Mouse (Mus musculus) intestine, embryonic 16.5 days (tissue): ENCODE data around the gene Cenpx. TPM values are rescaled to one million over a fixed set of nuclear protein-coding genes. Genes with fewer than 3 reads are reported as not detected.
"Not testable (repeated sequence)": the region's sequence is repeated elsewhere in the genome, so short reads cannot be mapped to it uniquely, and the experiment has no call there.

Experiments
- ATAC-seq: fragments of 200-750 bp; cut with Nextera tagmentation; 2 replicates; pipeline ENCODE4 v1.8.0; 2017; ENCODE audit warnings: moderate TSS enrichment, moderate library complexity
- H3K27ac ChIP-seq: fragments of 300-500 bp; sonication (generic); 2 replicates; pipeline ENCODE4 v1.5.1; 2014; ENCODE audit warnings: mild to moderate bottlenecking, low read length
- H3K27me3 ChIP-seq: fragments of 300-500 bp; sonication (generic); replicated peaks from 2 replicates; pipeline ENCODE4 v1.6.1; 2014; ENCODE audit warnings: low read length, control low read depth, mixed read lengths; ENCODE audit not compliant: control insufficient read depth, insufficient read depth
- H3K36me3 ChIP-seq: fragments of 300-500 bp; sonication (generic); 2 replicates; pipeline ENCODE4 v1.6.1; 2014; ENCODE audit warnings: low read length, control low read depth; ENCODE audit not compliant: control insufficient read depth, insufficient read depth
- H3K4me1 ChIP-seq: fragments of 300-500 bp; sonication (generic); 2 replicates; pipeline ENCODE4 v1.6.1; 2014; ENCODE audit warnings: low read length, control low read depth, mixed read lengths; ENCODE audit not compliant: control insufficient read depth, insufficient read depth
- H3K4me2 ChIP-seq: fragments of 300-500 bp; sonication (generic); 2 replicates; pipeline ENCODE4 v1.6.1; 2014; ENCODE audit warnings: low read depth, low read length, control low read depth
- H3K4me3 ChIP-seq: fragments of 300-500 bp; sonication (generic); 2 replicates; pipeline ENCODE4 v1.5.1; 2014; ENCODE audit warnings: mild to moderate bottlenecking, low read length
- H3K9ac ChIP-seq: fragments of 300-500 bp; sonication (generic); 2 replicates; pipeline ENCODE4 v1.6.1; 2014; ENCODE audit warnings: low read depth, low read length
- H3K9me3 ChIP-seq: fragments of 300-500 bp; sonication (generic); 2 replicates; pipeline ENCODE4 v1.6.1; 2016; ENCODE audit warnings: low read length, control low read depth; ENCODE audit not compliant: control insufficient read depth
- WGBS: fragments of 180-500 bp; shearing (Covaris S2); extraction: QIAGEN DNeasy Blood & Tissue Kit; methylation state at CpG from one replicate; pipeline ENCODE4 v1.1.7; 2014; 5-methylcytosine and 5-hydroxymethylcytosine counted together
- polyA plus RNA-seq: library from polyadenylated mRNA; unstranded; fragments of >200 nt; fragmentation: Nextera tagmentation; extraction: Ambion mirVana; gene quantifications from 2 replicates; pipeline ENCODE4 v1.2.1, GENCODE M21; 2015

The Cenpx gene
- polyA plus RNA-seq, 1 experiment from 2014 or later: 174 TPM

DNA sequence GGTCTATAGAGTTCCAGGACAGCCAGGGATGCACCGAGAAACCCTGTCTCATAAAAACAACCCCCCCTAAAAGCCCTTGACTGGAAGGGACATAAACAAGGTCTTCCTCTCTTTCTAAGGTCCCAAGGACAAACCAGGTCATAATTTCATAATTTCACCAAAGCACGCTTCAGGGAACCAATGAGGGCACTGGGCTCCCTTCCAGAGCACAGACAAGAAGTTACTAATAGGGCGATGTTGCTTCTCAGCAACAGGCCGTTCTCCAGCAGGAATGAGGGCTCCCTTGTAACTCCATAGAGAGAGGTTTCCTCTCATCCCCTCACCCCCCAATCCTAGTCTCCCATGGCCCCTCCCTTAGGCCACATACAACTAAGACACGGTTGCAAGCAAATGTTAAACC, 27.4 kb upstream of the Cenpx start:
- H3K4me1 ChIP-seq: 0 out of 2 replicates have a peak, but pooled peaks cover 2% of the 10 kb centered on the region
- H3K27ac ChIP-seq: no peak overlapping the region
- no peaks in the 10 kb centered on the region for H3K36me3 ChIP-seq
- H3K4me3 ChIP-seq: no peak overlapping the region
- 86% methylated on average over 5 of the region's 5 CpGs for WGBS
- H3K9ac ChIP-seq: no peak overlapping the region
- no peaks in the 10 kb centered on the region for H3K27me3 ChIP-seq
- no peaks in the 10 kb centered on the region for H3K9me3 ChIP-seq
- ATAC-seq: no peak
- H3K4me2 ChIP-seq: no peak overlapping the region

DNA sequence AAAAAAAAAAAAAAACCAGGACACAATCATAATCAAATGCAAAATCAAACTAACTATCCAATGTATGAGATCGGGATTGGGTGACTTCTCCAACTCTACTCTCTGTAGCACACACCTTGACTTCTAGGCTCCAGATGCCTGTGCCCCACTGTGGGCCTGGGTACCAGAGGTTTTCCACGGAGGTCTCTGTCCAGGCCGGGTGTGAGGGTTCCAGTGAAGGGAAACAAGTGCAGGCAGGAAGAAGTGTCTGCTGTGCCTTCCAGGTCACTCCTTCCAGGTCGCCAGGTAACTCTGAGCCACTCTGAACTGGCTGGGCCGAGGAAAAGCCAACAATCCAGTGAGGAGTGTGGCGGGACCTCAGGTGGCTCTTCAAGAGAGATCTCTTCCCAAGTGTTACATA, 22.9 kb upstream of the Cenpx start:
- Histone ChIP-seq H3K4me2 (no peak overlapping the region), H3K27ac (no peak overlapping the region), H3K36me3 (no peaks in the 10 kb centered on the region), H3K4me1 (no peaks in the 10 kb centered on the region), H3K27me3 (no peaks in the 10 kb centered on the region), H3K9ac (no peak overlapping the region), H3K9me3 (no peaks in the 10 kb centered on the region), H3K4me3 (no peak overlapping the region)
- no peak for ATAC-seq
- 77% methylated on average over 6 of the region's 6 CpGs for WGBS

- Histone ChIP-seq H3K9me3 (no peaks in the 10 kb centered on the region), H3K27ac (no peak overlapping the region)
Measured at GRCm38 (mm10) chr11:120733521-120733920, 20.0 kb upstream of the Cenpx start.

GRCm38 (mm10) chr11:120731858-120732680, 18.5 kb upstream of the Cenpx start, which contains the start of gene Cbr2:
TSS of gene Cbr2 (minus strand) at chr11:120732114.
- Histone ChIP-seq H3K9ac (no peak within 1 kb of the TSS), H3K27ac (no peak within 1 kb of the TSS), H3K27me3 (no peaks in the 10 kb centered on the region), H3K4me3 (no peak within 1 kb of the TSS), H3K36me3 (no peaks in the 10 kb centered on the region), H3K4me2 (no peak within 1 kb of the TSS), H3K4me1 (no peaks in the 10 kb centered on the region), H3K9me3 (no peaks in the 10 kb centered on the region)
- ATAC-seq: no peak
- WGBS: 72% methylated on average over 12 of the region's 12 CpGs

More at GRCm38 (mm10) chr11:120733521-120733920, 20.0 kb upstream of the Cenpx start:
- Histone ChIP-seq H3K4me1 (no peaks in the 10 kb centered on the region), H3K36me3 (no peaks in the 10 kb centered on the region), H3K4me3 (no peak overlapping the region), H3K27me3 (no peaks in the 10 kb centered on the region), H3K4me2 (no peak overlapping the region), H3K9ac (no peak overlapping the region)
- ATAC-seq: no peak
- WGBS: 51% methylated on average over 6 of the region's 6 CpGs

GRCm38 (mm10) chr11:120731395-120731794, 17.9 kb upstream of the Cenpx start:
- ATAC-seq: no peak
- Histone ChIP-seq H3K4me3 (no peak overlapping the region), H3K36me3 (no peaks in the 10 kb centered on the region), H3K4me2 (no peak overlapping the region), H3K9ac (no peak overlapping the region), H3K4me1 (peaks cover 5% of the 10 kb centered on the region), H3K27ac (no peak overlapping the region), H3K9me3 (no peaks in the 10 kb centered on the region), H3K27me3 (no peaks in the 10 kb centered on the region)
- 89% methylated on average over 1 of the region's 1 CpGs for WGBS

GRCm38 (mm10) chr11:120730331-120730870, 16.9 kb upstream of the Cenpx start:
- ATAC-seq: no peak
- H3K27ac ChIP-seq: no peak overlapping the region
- H3K4me2 ChIP-seq: no peak overlapping the region
- H3K27me3 ChIP-seq: no peaks in the 10 kb centered on the region
- H3K36me3 ChIP-seq: 0 out of 2 replicates have a peak, but pooled peaks cover 3% of the 10 kb centered on the region
- WGBS: 88% methylated on average over 10 of the region's 10 CpGs
- peaks cover 5% of the 10 kb centered on the region for H3K4me1 ChIP-seq
- no peak overlapping the region for H3K4me3 ChIP-seq
- H3K9me3 ChIP-seq: no peaks in the 10 kb centered on the region
- no peak overlapping the region for H3K9ac ChIP-seq

- peak overlapping the region; percentile 15; the same call in 1 of the 2 replicates for H3K4me3 ChIP-seq
Measured at GRCm38 (mm10) chr11:120729432-120730050, 16.0 kb upstream of the Cenpx start.

GRCm38 (mm10) chr11:120728530-120729240, 15.1 kb upstream of the Cenpx start:
- Histone ChIP-seq H3K9ac (no peak overlapping the region), H3K27ac (no peak overlapping the region), H3K36me3 (0 out of 2 replicates have a peak, but pooled peaks cover 4% of the 10 kb centered on the region), H3K9me3 (no peaks in the 10 kb centered on the region), H3K27me3 (no peaks in the 10 kb centered on the region), H3K4me3 (no peak overlapping the region), H3K4me1 (peaks cover 5% of the 10 kb centered on the region), H3K4me2 (0 out of 2 replicates have a peak overlapping the region, but pooled peaks have one; percentile 19)
- whole genome bisulfite sequencing: 70% methylated on average over 11 of the region's 11 CpGs
- no peak for ATAC-seq

More at GRCm38 (mm10) chr11:120729432-120730050, 16.0 kb upstream of the Cenpx start:
- H3K4me2 ChIP-seq: peak overlapping the region; percentile 19; the same call in 1 of the 2 replicates
- H3K4me1 ChIP-seq, H3K27ac ChIP-seq, H3K36me3 ChIP-seq, H3K9me3 ChIP-seq, H3K27me3 ChIP-seq, H3K9ac ChIP-seq: not testable (repeated sequence)
- peak; percentile 34 for ATAC-seq
- WGBS: 1% methylated on average over 17 of the region's 21 CpGs

GRCm38 (mm10) chr11:120727564-120727963, 14.0 kb upstream of the Cenpx start:
- no peak overlapping the region; the same call in 1 of the 2 replicates for H3K4me3 ChIP-seq
- no peak overlapping the region; the same call in 1 of the 2 replicates for H3K4me2 ChIP-seq
- ATAC-seq: no peak
- no peaks in the 10 kb centered on the region for H3K27me3 ChIP-seq
- H3K9me3 ChIP-seq: no peaks in the 10 kb centered on the region
- H3K27ac ChIP-seq: no peak overlapping the region
- H3K9ac ChIP-seq: no peak overlapping the region
- 53% methylated on average over 12 of the region's 12 CpGs for WGBS
- peaks cover 5% of the 10 kb centered on the region for H3K4me1 ChIP-seq
- H3K36me3 ChIP-seq: 0 out of 2 replicates have a peak, but pooled peaks cover 4% of the 10 kb centered on the region
